Mouse (Mus musculus) yolk sac, embryonic 10.5 days (tissue): ENCODE results near the gene Ift88.
A peak's percentile ranks its signal among the peaks of the same experiment; 100 is the strongest.
"Not testable (repeated sequence)": the region's sequence is repeated elsewhere in the genome, so short reads cannot be mapped to it uniquely, and the experiment has no call there.

Experiments used
- DNase-seq: peaks from one replicate; pipeline ENCODE4 v3.0.0-alpha.2; 2017; ENCODE audit warnings: low spot score

Gene Ift88

DNA sequence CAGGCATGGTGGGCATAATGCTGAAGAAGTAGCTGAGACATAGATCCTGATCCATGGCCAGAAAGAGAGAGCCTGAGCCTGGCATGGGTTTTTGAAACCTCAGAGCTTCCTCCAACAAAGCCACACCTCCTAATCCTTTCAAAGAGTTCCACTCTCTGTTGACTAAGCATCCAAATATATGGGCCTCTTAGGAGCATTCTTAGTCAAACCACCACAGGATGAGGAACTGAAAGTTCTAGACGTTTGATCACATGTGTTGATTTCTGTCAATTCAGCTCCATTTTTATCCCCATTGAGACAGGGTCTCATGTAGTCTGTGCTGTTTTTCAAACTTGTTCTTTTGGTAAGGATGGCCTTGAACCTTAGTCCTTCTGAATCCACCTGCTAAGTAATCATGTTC lies 28.7 kb downstream of the Ift88 start:
- DNase-seq: no peak

DNA sequence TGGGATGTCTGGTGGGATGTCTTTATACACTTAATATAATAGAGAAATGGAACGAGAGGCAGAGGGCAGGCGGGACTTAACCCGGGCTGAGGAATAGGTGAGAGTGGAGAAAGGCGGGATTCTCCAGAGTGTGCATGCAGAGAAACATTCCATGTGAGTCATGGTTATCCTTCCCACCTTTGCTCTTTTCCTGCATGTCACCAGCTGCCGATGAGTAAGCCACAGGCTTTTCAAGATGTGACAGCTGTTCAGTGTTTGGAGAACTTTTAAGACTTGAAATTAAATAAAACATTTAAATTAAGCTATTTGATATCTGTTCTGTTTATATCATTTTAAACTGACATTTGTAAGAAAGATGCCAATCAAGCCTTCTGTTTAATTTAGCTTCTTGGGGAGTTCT lies 36.0 kb downstream of the Ift88 start:
- DNase-seq: no peak

- DNase-seq: not testable (repeated sequence)
Observed at GRCm38 (mm10) chr14:57460326-57460725, 36.5 kb downstream of the Ift88 start.

DNA sequence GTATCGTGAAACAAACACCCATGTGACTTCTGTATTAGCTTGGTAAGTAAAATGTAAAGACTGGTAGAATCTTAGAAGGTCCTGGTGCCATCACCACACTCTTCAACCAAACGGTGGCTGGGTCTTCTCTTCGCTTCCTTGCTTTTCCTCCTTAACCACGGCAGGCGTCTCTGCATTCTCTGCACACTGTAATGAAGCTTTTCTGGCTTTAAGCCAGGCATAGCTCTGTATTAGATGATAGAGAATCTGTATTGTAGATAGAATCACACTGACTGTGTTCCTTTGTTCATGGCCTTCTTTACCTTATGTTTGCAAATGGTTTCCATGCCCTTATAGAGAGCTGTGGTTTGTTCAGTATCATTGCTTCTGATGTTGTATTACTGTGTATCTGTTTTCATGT lies 39.0 kb downstream of the Ift88 start:
- DNase-seq: no peak

DNA sequence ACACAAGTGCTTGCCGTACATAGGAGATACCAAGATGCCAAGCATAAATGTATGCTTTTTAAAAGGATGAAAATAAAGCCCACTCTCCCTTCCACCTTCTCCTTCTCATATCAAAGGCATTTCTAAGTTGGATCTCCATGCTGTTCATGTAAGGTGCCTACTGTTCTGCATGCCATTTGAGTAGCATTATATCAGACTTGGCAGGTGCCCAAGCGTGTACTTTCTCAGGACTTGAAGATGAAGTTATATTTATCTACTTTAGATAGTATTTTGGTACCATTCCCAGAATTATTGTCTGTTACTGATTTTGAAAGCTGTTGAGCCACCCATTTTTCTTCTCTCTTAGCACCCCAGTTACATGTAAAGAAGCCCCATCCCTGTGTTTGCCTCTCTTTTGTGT lies 51.2 kb downstream of the Ift88 start:
- DNase-seq: no peak

DNA sequence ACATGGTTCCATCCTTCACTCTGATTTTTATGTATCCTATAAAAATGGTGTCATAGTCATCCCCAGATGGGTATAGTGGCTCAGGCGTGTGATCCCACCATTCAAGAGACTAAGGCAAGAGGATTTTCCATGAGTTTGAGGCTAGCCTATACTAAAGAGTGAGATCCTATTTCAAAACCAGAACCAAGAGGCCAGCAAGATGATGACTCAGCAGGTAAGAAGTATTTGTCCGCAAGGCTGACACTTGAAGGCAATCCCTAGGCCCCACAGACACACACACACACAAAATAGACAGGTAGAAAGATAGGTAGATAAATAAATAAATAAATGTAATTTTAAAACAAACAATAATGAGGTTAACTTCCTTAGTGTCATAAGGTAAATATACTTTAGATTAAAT lies 58.4 kb downstream of the Ift88 start:
- DNase-seq: no peak

- DNase-seq: no peak
Observed at GRCm38 (mm10) chr14:57484183-57484582, 60.3 kb downstream of the Ift88 start.

GRCm38 (mm10) chr14:57489696-57490095 lies 65.8 kb downstream of the Ift88 start:
- no peak for DNase-seq

- no peak for DNase-seq
Observed at GRCm38 (mm10) chr14:57493840-57494239, 70.0 kb downstream of the Ift88 start.

DNA sequence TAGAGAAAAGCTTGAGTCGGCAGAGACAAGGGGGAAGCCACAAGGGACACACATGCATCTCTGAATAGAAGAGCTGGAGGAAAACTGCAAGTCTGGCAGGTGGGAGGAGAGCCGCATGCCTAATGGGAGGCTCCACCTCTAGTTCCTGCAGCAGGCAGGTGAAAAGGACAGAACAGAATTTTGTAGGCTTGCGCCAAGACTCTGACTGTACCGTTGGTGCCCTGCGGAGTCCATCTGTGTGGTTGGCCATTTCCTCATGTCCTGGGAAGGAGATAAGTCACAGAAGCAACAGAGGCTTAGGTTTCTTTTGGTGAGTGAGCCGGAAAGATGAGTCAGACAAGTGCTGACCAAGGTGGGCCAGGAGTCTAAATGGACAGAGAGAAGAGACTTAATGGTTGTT lies 79.9 kb downstream of the Ift88 start:
- no peak for DNase-seq

DNA sequence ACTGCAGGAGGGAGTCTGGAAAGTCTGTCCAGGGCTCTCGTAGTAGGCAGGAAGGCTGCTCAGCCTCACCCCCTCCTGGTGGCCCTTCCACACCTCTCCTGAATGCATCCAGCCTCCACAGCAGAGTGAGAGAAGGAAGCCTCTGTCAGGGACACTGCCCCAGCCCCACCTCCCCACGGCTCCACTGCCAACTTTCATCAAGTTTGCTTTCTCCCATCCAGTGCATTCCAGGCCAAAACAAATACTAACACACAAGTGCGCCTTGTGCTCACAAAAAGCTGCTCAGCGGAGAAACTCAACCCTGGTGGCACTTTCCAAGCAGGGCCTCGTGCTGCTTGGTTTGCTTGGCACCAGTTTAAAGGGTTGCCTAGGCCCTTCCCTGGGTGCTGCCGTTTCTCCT lies 85.7 kb downstream of the Ift88 start:
- no peak for DNase-seq

- DNase-seq: no peak
Observed at GRCm38 (mm10) chr14:57515156-57515762, 91.4 kb downstream of the Ift88 start.

- DNase-seq: no peak
Observed at GRCm38 (mm10) chr14:57517001-57517400, 93.1 kb downstream of the Ift88 start.

GRCm38 (mm10) chr14:57523762-57524161 lies 99.9 kb downstream of the Ift88 start:
- DNase-seq: no peak

GRCm38 (mm10) chr14:57524671-57525387 lies 101.0 kb downstream of the Ift88 start, which contains the start of gene Il17d:
TSS of gene Il17d (plus strand) at chr14:57524777.
- DNase-seq: no peak

DNA sequence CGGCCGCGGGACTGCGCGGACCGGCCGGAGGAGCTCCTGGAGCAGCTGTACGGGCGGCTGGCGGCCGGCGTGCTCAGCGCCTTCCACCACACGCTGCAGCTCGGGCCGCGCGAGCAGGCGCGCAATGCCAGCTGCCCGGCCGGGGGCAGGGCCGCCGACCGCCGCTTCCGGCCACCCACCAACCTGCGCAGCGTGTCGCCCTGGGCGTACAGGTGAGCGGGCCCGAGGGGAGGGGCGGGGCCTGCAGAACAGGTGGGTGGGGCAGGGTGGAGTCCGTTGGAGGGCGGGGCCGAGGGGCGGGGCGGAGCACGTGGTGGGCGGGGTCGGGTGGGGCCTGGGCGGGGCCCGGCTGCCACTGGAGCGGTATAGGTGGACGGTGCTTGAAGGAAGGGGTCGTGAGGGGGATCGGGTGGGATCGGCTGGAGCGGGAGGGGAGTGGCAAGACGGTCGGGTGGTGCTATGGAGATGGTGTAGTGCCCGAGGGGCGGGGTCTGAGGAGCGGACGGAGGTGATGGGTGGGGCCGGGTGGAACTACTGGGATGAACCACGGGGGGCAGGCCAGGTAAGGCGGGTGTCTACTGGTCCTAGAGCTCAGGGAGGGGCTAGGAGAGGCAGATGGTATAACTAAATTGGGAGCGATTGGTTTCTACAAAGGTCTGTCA lies 101.7 kb downstream of the Ift88 start:
- peak; percentile 95 for DNase-seq

- no peak for DNase-seq
Observed at GRCm38 (mm10) chr14:57526050-57526623, 102.3 kb downstream of the Ift88 start.

GRCm38 (mm10) chr14:57527122-57527521 lies 103.3 kb downstream of the Ift88 start:
- no peak for DNase-seq

GRCm38 (mm10) chr14:57527598-57527997 lies 103.7 kb downstream of the Ift88 start:
- DNase-seq: no peak

DNA sequence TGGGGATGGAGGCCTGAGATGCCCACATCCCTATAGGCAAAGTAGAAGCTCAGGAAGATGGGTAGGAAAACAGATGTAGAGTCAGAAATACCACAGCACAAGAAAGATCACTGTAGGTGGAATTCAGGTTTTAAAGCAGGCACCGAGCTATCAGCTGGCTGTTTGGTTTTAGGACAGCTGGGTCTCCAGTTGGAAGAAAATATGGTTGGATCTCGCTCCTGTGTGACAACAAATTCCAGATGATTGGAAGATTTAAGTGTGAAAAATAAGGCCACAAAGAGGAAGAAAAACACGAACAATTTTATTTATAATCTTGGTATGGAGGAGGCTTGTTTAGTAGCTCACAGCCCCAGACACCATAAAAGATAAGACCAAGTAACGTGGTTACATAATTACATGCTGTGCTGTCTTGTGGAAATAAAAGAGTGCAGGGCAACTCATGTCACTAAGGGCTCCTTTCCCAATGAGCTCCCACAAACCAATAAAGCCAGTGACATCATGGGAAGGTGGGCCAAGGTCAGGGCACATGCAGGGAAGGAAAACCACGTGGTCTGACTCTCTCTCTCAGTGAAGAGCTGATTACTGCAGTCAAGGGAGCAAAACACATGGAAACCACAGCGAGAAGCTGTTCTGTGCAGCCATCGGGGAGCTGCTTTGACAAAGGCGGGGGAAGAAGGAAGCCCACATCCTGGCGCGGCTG lies 105.4 kb downstream of the Ift88 start:
- peak; percentile 45 for DNase-seq

GRCm38 (mm10) chr14:57529786-57530515 lies 106.1 kb downstream of the Ift88 start:
- no peak for DNase-seq

DNA sequence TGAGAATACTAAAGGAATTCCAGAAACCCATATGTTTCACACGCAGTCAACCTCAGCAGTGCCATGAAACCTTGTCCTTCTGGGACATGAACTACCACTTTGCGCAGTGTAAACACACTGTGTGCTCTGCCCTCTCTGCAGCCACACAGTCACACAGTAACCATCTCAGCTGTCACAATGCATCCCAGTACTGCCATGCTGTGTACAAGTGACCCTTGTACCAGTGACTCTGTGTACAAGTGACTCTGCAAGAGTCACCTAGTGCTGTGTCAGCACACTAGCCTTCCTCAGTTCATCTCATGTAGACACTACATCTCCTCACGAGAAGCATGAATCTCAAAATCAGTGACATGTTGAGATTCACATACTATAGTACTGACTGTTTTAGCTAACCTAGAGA lies 108.7 kb downstream of the Ift88 start:
- DNase-seq: peak; percentile 50
